Mouse (Mus musculus) cerebellum, postnatal 10 days (tissue): ENCODE data around the gene Skint10.

Source experiments
- DNase-seq, 2 experiments: peaks; one replicate each; pipeline ENCODE4 v3.0.0; 2021; ENCODE audit warnings: mixed read lengths in 2 of 2

The Skint10 gene

GRCm38 (mm10) chr4:112774766-112775165 is at the start of gene Skint10:
Skint10 (minus strand) TSS chr4:112774866.
- DNase-seq = no peak

GRCm38 (mm10) chr4:112790646-112791045 is 16.0 kb upstream of the Skint10 start:
- no peak for DNase-seq
